Mouse (Mus musculus): ENCODE measurements around the gene Ugt1a5. TPM values are rescaled to one million over a fixed set of nuclear protein-coding genes. Genes with fewer than 3 reads are reported as not detected.

Ugt1a5 gene
- polyA plus RNA-seq, 1 experiment from 2014 or later, result not detected

DNA sequence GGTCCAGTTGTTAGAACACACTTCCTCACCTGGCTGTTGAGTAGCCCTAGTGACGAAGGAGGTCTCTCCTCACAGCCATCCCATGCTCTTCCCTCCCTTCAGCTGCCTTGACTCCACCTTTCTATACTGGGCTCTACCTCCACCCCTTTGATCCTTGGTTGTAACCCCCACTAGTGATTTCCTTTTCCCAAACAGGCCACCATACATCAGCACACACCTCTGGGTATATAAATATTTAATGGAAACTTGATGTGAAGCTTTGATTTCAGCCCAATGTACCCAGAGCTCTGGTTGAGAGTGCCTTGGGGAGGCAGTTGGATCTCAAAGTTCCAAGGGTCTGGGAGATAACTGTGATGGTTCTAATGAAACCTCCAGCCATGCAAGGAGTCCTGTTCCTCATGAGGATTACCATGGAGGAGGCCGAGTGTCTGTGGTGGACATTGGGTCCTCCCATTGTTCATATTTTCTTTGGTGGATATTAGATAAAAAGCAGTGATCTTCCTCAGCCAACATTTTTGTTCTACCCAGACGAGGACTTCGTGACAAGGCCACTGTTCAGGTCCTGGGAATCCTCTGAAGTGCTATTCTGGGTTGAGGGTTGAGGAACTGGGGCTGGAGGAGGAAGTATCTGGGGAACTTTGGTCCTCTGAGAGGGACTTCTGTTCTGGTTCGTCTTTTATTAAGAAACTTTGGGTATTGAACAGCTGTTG, 61.0 kb downstream of the Ugt1a5 start, which contains the start of gene Mroh2a:
Gene Mroh2a (plus strand): TSS at position 317 of the 710 bp plus-strand sequence.
- Histone ChIP-seq H3K4me3 (no peak within 1 kb of the TSS), H3K27ac (no peak within 1 kb of the TSS), H3K4me1 (no peaks in the 10 kb centered on the region), H3K4me2 (no peak within 1 kb of the TSS), H3K27me3 (no peaks in the 10 kb centered on the region), H3K9me3 (peaks cover 65% of the 10 kb centered on the region), H3K9ac (no peak within 1 kb of the TSS), H3K36me3 (no peaks in the 10 kb centered on the region)
- no peak; the same call in 1 of the 2 replicates for ATAC-seq (ENCODE audit: insufficient number of reproducible peaks, insufficient read depth, low FRiP score, low TSS enrichment, low read depth)
- WGBS, result 50% methylated on average over 5 of the region's 5 CpGs

- H3K4me3 ChIP-seq, result no peak overlapping the region
- WGBS, result 57% methylated on average over 2 of the region's 2 CpGs
- no peak overlapping the region for H3K27ac ChIP-seq
- ATAC-seq (ENCODE audit: insufficient number of reproducible peaks, insufficient read depth, low FRiP score, low TSS enrichment, low read depth), result no peak
- peaks cover 71% of the 10 kb centered on the region for H3K9me3 ChIP-seq
- no peak overlapping the region for H3K4me2 ChIP-seq
- H3K9ac ChIP-seq, result no peak overlapping the region
- H3K36me3 ChIP-seq, result no peaks in the 10 kb centered on the region
- H3K4me1 ChIP-seq, result no peaks in the 10 kb centered on the region
- no peaks in the 10 kb centered on the region for H3K27me3 ChIP-seq
Observed at GRCm38 (mm10) chr1:88227482-88227881, 61.7 kb downstream of the Ugt1a5 start.

- peak; percentile 1; the same call in 1 of the 2 replicates for ATAC-seq (ENCODE audit: insufficient number of reproducible peaks, insufficient read depth, low FRiP score, low TSS enrichment, low read depth)
- WGBS, result 67% methylated on average over 7 of the region's 7 CpGs
- no peaks in the 10 kb centered on the region for H3K4me1 ChIP-seq
Observed at GRCm38 (mm10) chr1:88228121-88228520, 62.3 kb downstream of the Ugt1a5 start.

DNA sequence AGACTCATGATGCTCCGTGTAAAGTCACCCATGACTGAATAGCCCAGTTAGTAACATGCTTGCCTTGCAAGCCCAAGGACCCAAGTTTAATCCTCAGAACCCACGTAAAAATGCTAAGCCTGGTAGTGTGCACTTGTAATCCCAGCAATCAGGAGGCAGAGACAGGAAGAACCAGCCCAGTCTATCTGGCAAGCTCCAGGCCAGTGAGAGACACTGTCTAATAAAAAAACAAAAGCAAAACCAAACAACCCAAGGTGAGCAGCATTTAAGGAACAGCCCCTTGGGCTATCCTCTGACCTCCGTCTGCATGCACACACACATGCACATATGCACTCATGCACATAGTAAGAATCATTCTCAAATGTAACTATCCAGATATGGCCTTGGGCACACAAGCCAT, 63.8 kb downstream of the Ugt1a5 start:
- Histone ChIP-seq H3K27ac (no peak overlapping the region), H3K9ac (no peak overlapping the region), H3K4me3 (no peak overlapping the region), H3K4me1 (no peaks in the 10 kb centered on the region), H3K4me2 (no peak overlapping the region), H3K27me3 (no peaks in the 10 kb centered on the region), H3K36me3 (no peaks in the 10 kb centered on the region), H3K9me3 (peaks cover 91% of the 10 kb centered on the region)
- 73% methylated on average over 3 of the region's 3 CpGs for WGBS
- ATAC-seq (ENCODE audit: insufficient number of reproducible peaks, insufficient read depth, low FRiP score, low TSS enrichment, low read depth), result no peak

More at GRCm38 (mm10) chr1:88228121-88228520, 62.3 kb downstream of the Ugt1a5 start:
- Histone ChIP-seq H3K27me3 (no peaks in the 10 kb centered on the region), H3K4me2 (no peak overlapping the region), H3K4me3 (no peak overlapping the region), H3K9ac (no peak overlapping the region), H3K36me3 (no peaks in the 10 kb centered on the region), H3K9me3 (peaks cover 77% of the 10 kb centered on the region), H3K27ac (no peak overlapping the region)

GRCm38 (mm10) chr1:88229986-88230385, 64.2 kb downstream of the Ugt1a5 start:
- no peaks in the 10 kb centered on the region for H3K27me3 ChIP-seq
- ATAC-seq (ENCODE audit: insufficient number of reproducible peaks, insufficient read depth, low FRiP score, low TSS enrichment, low read depth), result no peak
- H3K27ac ChIP-seq, result no peak overlapping the region
- WGBS, result 83% methylated on average over 5 of the region's 5 CpGs
- no peak overlapping the region for H3K4me3 ChIP-seq
- H3K4me1 ChIP-seq, result no peaks in the 10 kb centered on the region
- no peaks in the 10 kb centered on the region for H3K36me3 ChIP-seq
- H3K9me3 ChIP-seq, result peaks cover 96% of the 10 kb centered on the region
- no peak overlapping the region for H3K9ac ChIP-seq
- no peak overlapping the region for H3K4me2 ChIP-seq

- H3K9ac ChIP-seq, result no peak overlapping the region
- H3K4me1 ChIP-seq, result no peaks in the 10 kb centered on the region
- no peak overlapping the region for H3K4me2 ChIP-seq
- 71% methylated on average over 7 of the region's 7 CpGs for WGBS
- H3K4me3 ChIP-seq, result no peak overlapping the region
- H3K27ac ChIP-seq, result no peak overlapping the region
- no peaks in the 10 kb centered on the region for H3K36me3 ChIP-seq
- peaks cover 98% of the 10 kb centered on the region for H3K9me3 ChIP-seq
- ATAC-seq (ENCODE audit: insufficient number of reproducible peaks, insufficient read depth, low FRiP score, low TSS enrichment, low read depth), result no peak
- no peaks in the 10 kb centered on the region for H3K27me3 ChIP-seq
Observed at GRCm38 (mm10) chr1:88230421-88230820, 64.6 kb downstream of the Ugt1a5 start.

DNA sequence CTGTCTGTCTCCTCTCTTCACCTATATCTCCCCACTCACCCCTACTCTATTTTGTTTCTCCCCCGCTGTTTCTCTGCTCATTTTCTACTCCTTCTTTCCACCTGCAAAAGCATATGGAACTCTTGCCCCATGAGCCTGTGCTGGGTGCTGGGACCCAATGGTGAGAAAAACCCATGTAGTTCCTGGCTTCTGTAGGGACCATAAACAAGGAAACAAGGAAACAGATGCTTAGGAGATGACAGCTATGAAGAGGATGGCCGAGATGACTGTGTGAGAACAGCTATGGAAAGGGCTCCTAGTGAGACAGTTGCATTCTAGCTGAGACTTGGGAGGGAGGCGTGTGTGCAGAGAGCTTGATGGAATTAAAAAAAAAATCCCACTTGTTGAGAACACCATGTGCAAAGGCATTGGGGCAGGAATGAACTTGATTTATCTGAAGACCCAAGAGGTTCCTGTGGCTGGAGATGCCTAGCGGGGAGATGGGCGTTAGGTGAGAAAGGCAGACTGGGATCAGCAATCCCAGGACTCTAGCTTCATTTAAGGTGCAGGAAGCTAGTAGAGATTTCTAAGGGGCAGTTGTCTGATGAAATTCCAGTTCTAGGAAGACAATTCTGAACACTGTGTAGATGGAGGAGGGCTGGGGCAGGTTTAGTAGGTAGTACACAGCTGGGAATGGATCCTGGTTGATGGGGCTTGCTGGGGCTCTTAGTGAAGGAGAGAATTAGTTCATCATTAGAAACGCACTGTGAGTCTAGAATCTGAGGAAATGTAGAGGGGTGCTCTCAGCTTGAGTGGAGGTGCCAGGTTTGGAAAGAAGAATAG, 65.4 kb downstream of the Ugt1a5 start:
- H3K27ac ChIP-seq, result no peak overlapping the region
- H3K4me3 ChIP-seq, result no peak overlapping the region
- H3K4me1 ChIP-seq, result no peaks in the 10 kb centered on the region
- H3K4me2 ChIP-seq, result no peak overlapping the region
- ATAC-seq (ENCODE audit: insufficient number of reproducible peaks, insufficient read depth, low FRiP score, low TSS enrichment, low read depth), result no peak
- H3K27me3 ChIP-seq, result no peaks in the 10 kb centered on the region
- peaks cover 98% of the 10 kb centered on the region for H3K9me3 ChIP-seq
- H3K36me3 ChIP-seq, result no peaks in the 10 kb centered on the region
- WGBS, result 72% methylated on average over 6 of the region's 6 CpGs
- no peak overlapping the region for H3K9ac ChIP-seq

DNA sequence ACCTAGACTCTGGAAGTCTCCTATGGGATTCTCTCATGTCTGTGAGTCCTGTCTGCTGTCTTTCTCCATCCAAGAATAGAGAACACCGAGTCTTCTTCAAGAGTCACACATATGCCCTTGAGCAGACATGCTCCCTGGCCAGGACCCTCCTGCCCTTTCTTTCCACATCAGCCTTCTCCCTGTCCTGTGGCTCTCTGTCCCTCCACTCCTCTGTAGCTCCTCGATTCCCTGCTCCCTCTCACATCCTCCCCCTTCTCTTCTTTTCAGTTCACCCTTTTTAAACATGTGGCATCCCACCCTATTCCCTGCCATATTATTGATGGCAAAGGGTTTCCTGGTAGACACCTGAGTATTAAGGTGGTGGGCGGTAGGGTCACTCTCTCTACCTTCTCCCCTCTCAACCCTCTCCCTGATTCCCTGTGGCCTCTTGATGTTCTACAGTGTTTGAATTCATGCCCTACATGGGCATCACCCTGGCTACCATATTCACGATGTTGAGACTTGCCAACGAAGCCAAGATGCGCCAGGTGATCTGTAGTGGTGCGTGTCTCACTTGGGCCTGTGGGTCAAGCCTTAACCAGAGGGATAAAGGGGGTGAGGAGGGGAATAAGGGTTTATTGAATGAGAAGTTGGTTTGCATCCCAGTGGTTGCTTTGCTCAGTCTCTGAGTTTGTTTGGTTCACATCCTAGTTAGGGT, 66.1 kb downstream of the Ugt1a5 start:
- Histone ChIP-seq H3K9me3 (peaks cover 95% of the 10 kb centered on the region), H3K4me2 (no peak overlapping the region), H3K36me3 (no peaks in the 10 kb centered on the region), H3K4me3 (no peak overlapping the region), H3K9ac (no peak overlapping the region), H3K27me3 (no peaks in the 10 kb centered on the region), H3K27ac (no peak overlapping the region), H3K4me1 (no peaks in the 10 kb centered on the region)
- 68% methylated on average over 7 of the region's 7 CpGs for WGBS
- no peak for ATAC-seq (ENCODE audit: insufficient number of reproducible peaks, insufficient read depth, low FRiP score, low TSS enrichment, low read depth)

DNA sequence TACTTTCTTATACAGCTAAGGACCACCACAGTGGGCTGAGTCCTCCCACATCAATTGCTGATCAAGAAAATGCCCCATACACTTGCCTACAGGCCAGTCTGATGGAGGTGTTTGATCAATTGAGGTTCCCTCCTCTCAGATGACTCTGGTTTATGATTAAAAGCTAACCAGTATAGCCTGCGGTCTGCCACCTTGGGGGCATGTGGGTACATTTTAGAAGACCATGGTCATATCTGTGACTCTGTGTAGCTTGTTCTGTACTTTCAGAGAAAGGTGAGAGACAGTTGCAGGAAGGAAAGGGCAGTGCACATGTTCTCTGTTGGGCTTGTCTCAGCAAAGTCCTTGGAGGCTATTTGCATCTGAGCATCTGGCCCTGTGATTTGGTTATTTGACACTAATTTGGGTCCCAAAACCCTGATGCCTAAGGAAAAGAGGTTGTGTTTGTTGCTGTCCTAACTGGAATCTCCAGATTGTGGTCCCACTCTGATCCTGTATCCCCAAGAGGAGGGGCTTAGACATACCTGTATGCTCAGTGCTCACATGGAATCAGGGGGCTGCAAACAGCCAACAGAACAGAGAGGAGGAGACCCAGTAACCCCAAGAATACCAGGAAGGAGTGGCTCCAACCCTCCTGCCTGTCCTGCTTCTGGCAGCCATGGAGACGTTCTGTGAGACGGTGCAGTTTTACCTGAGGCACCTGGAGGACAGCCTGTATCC, 67.0 kb downstream of the Ugt1a5 start:
- Histone ChIP-seq H3K4me3 (no peak overlapping the region), H3K9ac (no peak overlapping the region), H3K27me3 (no peaks in the 10 kb centered on the region), H3K36me3 (no peaks in the 10 kb centered on the region), H3K4me1 (no peaks in the 10 kb centered on the region), H3K27ac (no peak overlapping the region), H3K9me3 (peaks cover 96% of the 10 kb centered on the region), H3K4me2 (no peak overlapping the region)
- WGBS, result 56% methylated on average over 3 of the region's 3 CpGs
- no peak for ATAC-seq (ENCODE audit: insufficient number of reproducible peaks, insufficient read depth, low FRiP score, low TSS enrichment, low read depth)

GRCm38 (mm10) chr1:88233421-88234247, 67.8 kb downstream of the Ugt1a5 start:
- H3K9ac ChIP-seq, result no peak overlapping the region
- H3K4me1 ChIP-seq, result no peaks in the 10 kb centered on the region
- no peak overlapping the region for H3K4me3 ChIP-seq
- no peak overlapping the region for H3K4me2 ChIP-seq
- peaks cover 95% of the 10 kb centered on the region for H3K9me3 ChIP-seq
- no peaks in the 10 kb centered on the region for H3K36me3 ChIP-seq
- no peaks in the 10 kb centered on the region for H3K27me3 ChIP-seq
- H3K27ac ChIP-seq, result no peak overlapping the region
- WGBS, result 67% methylated on average over 14 of the region's 14 CpGs
- no peak for ATAC-seq (ENCODE audit: insufficient number of reproducible peaks, insufficient read depth, low FRiP score, low TSS enrichment, low read depth)
